Mouse (Mus musculus) CH12.LX (cell line): ENCODE measurements at regions not wholly inside any gene's neighbourhood (a gene's known extent, or its start where the extent isn't known, plus 50 kb on each side); places are given as distances from the start of the nearest gene placed in this dataset.

Experiments used
- DNase-seq: peaks from one replicate; pipeline ENCODE4 v3.0.0-alpha.2; 2013; ENCODE audit errors: extremely low read depth
- H3K27ac ChIP-seq: 2 replicates; pipeline ENCODE4 v1.5.1; 2012; ENCODE audit warnings: low read depth, mild to moderate bottlenecking, control low read depth, moderate library complexity; ENCODE audit not compliant: insufficient read depth
- H3K27me3 ChIP-seq: replicated peaks from 2 replicates; pipeline ENCODE3; 2012; ENCODE audit warnings: inconsistent platforms
- H3K36me3 ChIP-seq, 2 experiments: replicated peaks in 1 of 2; 2 replicates each; pipeline versions ENCODE3 to v1.6.1; 2012; ENCODE audit warnings: inconsistent platforms in 1 of 2, low read length in 1 of 2, mild to moderate bottlenecking in 1 of 2, mixed read lengths in 1 of 2, moderate library complexity in 1 of 2; ENCODE audit not compliant: control insufficient read depth in 1 of 2, insufficient read depth in 1 of 2
- H3K4me1 ChIP-seq, 2 experiments: 2 replicates each; pipeline ENCODE4 v1.6.1; 2012; ENCODE audit warnings: inconsistent platforms in 1 of 2, moderate library complexity in 1 of 2; ENCODE audit not compliant: insufficient read depth in 2 of 2, control insufficient read depth in 1 of 2
- H3K4me2 ChIP-seq: 2 replicates; pipeline ENCODE4 v1.6.1; 2012; ENCODE audit warnings: low read depth, mild to moderate bottlenecking, control low read depth; ENCODE audit not compliant: poor library complexity, insufficient read depth, severe bottlenecking
- H3K4me3 ChIP-seq, 3 experiments: fragments of 150-350 bp in 1 of 3; sonication (generic) in 1 of 3; replicated peaks in 1 of 3; 2 replicates each; pipeline versions ENCODE3 to v1.5.1; 2011 to 2012; ENCODE audit warnings: low read depth in 2 of 3, low read length in 2 of 3, mild to moderate bottlenecking in 2 of 3, moderate library complexity in 2 of 3, control low read depth in 1 of 3, improper control_type of control experiment in 1 of 3, inconsistent platforms in 1 of 3, mixed read lengths in 1 of 3; ENCODE audit not compliant: poor library complexity in 1 of 3
- H3K79me2 ChIP-seq: replicated peaks from 2 replicates; pipeline ENCODE4 v1.6.1; 2012; ENCODE audit warnings: mild to moderate bottlenecking, moderate library complexity; ENCODE audit not compliant: control insufficient read depth, poor library complexity, insufficient read depth, severe bottlenecking; ENCODE audit errors: extremely low read depth
- H3K9ac ChIP-seq: 2 replicates; pipeline ENCODE4 v1.6.1; 2012; ENCODE audit warnings: low read depth, mild to moderate bottlenecking, control low read depth, moderate library complexity; ENCODE audit not compliant: insufficient read depth
- H3K9me3 ChIP-seq: replicated peaks from 2 replicates; pipeline ENCODE3; 2012; ENCODE audit warnings: low read length, inconsistent platforms, mixed read lengths
- CHD2 ChIP-seq: IDR thresholded peaks from 2 replicates; pipeline ENCODE4 v1.6.1; 2011; ENCODE audit warnings: low read length, improper control_type of control experiment
- E2F4 ChIP-seq: IDR thresholded peaks from 2 replicates; pipeline ENCODE4 v1.6.1; 2011; ENCODE audit warnings: low read depth, low read length, improper control_type of control experiment; ENCODE audit not compliant: insufficient replicate concordance
- EP300 ChIP-seq: IDR thresholded peaks from 2 replicates; pipeline ENCODE4 v1.6.1; 2011; ENCODE audit warnings: low read length, improper control_type of control experiment
- ETS1 ChIP-seq: conservative IDR thresholded peaks from 2 replicates; pipeline ENCODE4 v1.6.1; 2012; ENCODE audit warnings: low read depth, mild to moderate bottlenecking, inconsistent platforms, low read length, improper control_type of control experiment, moderate library complexity
- JUN ChIP-seq: IDR thresholded peaks from 2 replicates; pipeline ENCODE4 v1.6.1; 2011; ENCODE audit warnings: low read depth, mild to moderate bottlenecking, low read length, improper control_type of control experiment, moderate library complexity; ENCODE audit not compliant: insufficient read depth
- MAFK ChIP-seq: IDR thresholded peaks from 2 replicates; pipeline ENCODE4 v1.6.1; 2011; ENCODE audit warnings: low read length, improper control_type of control experiment; ENCODE audit not compliant: insufficient replicate concordance
- MAZ ChIP-seq: IDR thresholded peaks from 2 replicates; pipeline ENCODE4 v1.6.1; 2012; ENCODE audit warnings: low read depth, mild to moderate bottlenecking, inconsistent platforms, low read length, improper control_type of control experiment, moderate library complexity
- MYC ChIP-seq: IDR thresholded peaks from 2 replicates; pipeline ENCODE4 v1.6.1; 2011; ENCODE audit warnings: low read depth, mild to moderate bottlenecking, improper control_type of control experiment, low read length
- NRF1 ChIP-seq: IDR thresholded peaks from 2 replicates; pipeline ENCODE4 v1.6.1; 2014; ENCODE audit warnings: low read depth, mild to moderate bottlenecking, inconsistent platforms, low read length, improper control_type of control experiment, moderate library complexity
- PAX5 ChIP-seq: IDR thresholded peaks from 2 replicates; pipeline ENCODE4 v1.6.1; 2012; ENCODE audit warnings: low read length, inconsistent platforms, mixed read lengths
- POLR2A ChIP-seq: IDR thresholded peaks from 2 replicates; pipeline ENCODE4 v1.6.1; 2011; ENCODE audit warnings: low read depth, mild to moderate bottlenecking, improper control_type of control experiment, low read length
- POLR2AphosphoS2 ChIP-seq: IDR thresholded peaks from 2 replicates; pipeline ENCODE4 v1.6.1; 2011; ENCODE audit warnings: low read depth, low read length, improper control_type of control experiment
- RAD21 ChIP-seq: IDR thresholded peaks from 2 replicates; pipeline ENCODE4 v1.6.1; 2011; ENCODE audit warnings: low read depth, mild to moderate bottlenecking, low read length, improper control_type of control experiment, moderate library complexity
- RCOR1 ChIP-seq: conservative IDR thresholded peaks from 2 replicates; pipeline ENCODE4 v1.6.1; 2012; ENCODE audit warnings: low read depth, mild to moderate bottlenecking, inconsistent platforms, low read length, improper control_type of control experiment
- SIN3A ChIP-seq: IDR thresholded peaks from 2 replicates; pipeline ENCODE4 v1.6.1; 2012; ENCODE audit warnings: low read length, improper control_type of control experiment, inconsistent platforms
- TBP ChIP-seq: conservative IDR thresholded peaks from 2 replicates; pipeline ENCODE4 v1.6.1; 2011; ENCODE audit warnings: low read depth, low read length, improper control_type of control experiment
- USF2 ChIP-seq: conservative IDR thresholded peaks from 2 replicates; pipeline ENCODE4 v1.6.1; 2011; ENCODE audit warnings: low read depth, low read length, improper control_type of control experiment
- ZKSCAN1 ChIP-seq: IDR thresholded peaks from 2 replicates; pipeline ENCODE4 v1.6.1; 2012; ENCODE audit warnings: low read depth, inconsistent platforms, low read length, improper control_type of control experiment, borderline replicate concordance
- ZMIZ1 ChIP-seq: IDR thresholded peaks from 2 replicates; pipeline ENCODE4 v1.6.1; 2012; ENCODE audit warnings: low read depth, mild to moderate bottlenecking, inconsistent platforms, low read length, improper control_type of control experiment
- dilution Hi-C: fragments of 300-500 bp; cut with MboI; formaldehyde crosslinking; loops from 2 replicates; pipeline ENCODE4 v1.14.3; 2020; ENCODE audit warnings: low sequenced_read_pairs; ENCODE audit not compliant: extremely low pct_unique_long_range_greater_than_20kb, extremely low pct_ligation_motif_present
- in situ Hi-C: fragments of 300-500 bp; cut with MboI; formaldehyde crosslinking; loops from 3 replicates; pipeline ENCODE4 v1.14.3; 2019; ENCODE audit warnings: low sequenced_read_pairs, low pct_ligation_motif_present, low pct_unique_long_range_greater_than_20kb, mixed read lengths

DNA sequence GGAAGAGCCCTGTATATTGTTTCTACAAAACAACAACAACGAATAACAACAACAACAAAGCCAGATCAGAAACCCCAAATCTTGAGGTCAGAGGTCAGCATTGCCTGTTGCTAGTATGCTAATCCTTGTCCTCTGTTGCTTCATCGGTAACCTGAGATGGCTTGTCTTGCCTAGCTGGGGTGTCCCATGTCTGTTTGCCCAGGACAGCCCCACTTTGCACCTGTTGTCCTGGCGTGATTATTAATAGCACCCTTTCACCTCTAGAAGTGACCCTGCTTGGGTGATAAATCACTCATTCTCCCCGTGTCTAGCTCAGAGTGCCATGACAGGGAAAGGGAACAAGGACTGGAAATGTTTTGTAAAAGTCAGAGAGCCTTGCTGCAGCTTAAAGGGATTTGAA, 145.2 kb downstream of the Maf start:
- Histone ChIP-seq H3K36me3 (no peaks in the 10 kb centered on the region), H3K9ac (no peak overlapping the region), H3K9me3 (no peaks in the 10 kb centered on the region), H3K27me3 (peaks cover 44% of the 10 kb centered on the region), H3K27ac (no peak overlapping the region), H3K4me1 (no peaks in the 10 kb centered on the region), H3K4me2 (no peak overlapping the region), H3K79me2 (no peaks in the 10 kb centered on the region)
- dilution Hi-C loops (no loop called here), in situ Hi-C loops (no loop called here)
- DNase-seq = no peak
- TF ChIP-seq NRF1 (no peak), ETS1 (no peak), RCOR1 (no peak), SIN3A (no peak)
- TF ChIP-seq, all 38 proteins: peak for 0
- H3K4me3 ChIP-seq = no peak overlapping the region

DNA sequence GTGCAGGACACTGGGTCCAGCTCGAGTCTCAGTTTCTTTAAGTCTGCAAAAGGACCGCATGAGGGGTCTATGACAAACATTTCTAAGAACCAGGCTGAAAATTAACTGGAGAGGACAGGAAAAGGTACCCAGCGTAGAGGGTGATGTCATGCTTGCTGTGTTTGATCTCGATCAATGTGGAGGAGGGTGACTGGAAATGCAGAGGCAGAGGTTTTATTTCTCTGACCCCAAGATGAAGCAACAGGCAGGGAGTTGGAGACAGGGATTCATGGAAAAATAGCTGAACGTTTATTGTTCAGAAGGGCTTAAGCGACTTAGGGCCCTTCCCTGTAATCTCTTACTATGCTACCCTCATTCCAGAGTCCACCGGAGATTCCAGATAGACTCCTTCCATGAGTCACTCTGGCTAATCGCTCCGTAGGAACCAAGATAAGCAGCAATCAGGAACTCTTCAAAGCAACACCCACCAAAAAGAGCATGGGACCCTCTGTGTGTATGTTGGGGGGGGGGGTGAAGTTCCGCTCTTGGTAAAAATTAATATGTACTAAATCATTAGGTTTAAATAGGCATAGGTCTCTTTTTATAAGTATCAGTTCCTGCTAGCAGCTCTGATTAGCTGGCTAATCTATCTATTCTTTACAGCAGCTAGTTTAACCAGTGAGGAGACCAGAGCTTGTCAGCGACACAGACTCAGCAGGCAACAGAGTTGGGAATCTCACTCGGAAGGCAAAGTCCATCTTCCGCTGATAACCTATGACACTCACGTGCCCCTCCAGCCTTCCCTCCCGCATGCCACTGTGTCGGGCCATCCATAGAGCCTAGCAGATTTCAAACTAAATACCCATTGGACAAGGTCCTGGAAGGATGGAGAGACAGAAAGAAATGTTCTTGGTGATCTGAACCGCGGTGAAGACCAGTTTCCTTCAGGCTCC, 146.3 kb downstream of the Maf start:
- H3K27ac ChIP-seq = no peak overlapping the region
- H3K4me2 ChIP-seq = no peak overlapping the region
- DNase-seq = no peak

DNA sequence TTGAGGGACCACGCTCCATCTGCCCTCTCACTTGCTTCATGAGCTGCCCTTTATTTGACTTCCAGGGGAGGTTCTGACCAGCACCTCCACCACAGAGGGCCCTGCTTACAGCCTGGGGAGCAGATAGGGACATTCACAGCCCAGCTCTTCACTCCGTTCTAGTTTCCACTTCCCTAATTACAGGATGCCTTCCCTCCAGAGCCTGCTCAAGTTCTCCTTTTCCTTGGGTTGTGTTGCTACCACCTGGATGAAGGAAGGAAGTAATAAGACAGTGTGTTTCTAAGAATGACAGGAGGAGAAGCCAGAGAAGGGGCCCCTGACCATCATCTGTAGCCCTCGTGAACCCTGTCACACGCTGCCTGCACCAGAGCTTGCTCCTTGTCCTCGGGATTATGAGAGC, 152.1 kb downstream of the Maf start:
- Histone ChIP-seq H3K4me2 (no peak overlapping the region), H3K4me3 (no peak overlapping the region), H3K4me1 (no peaks in the 10 kb centered on the region), H3K9me3 (no peaks in the 10 kb centered on the region), H3K36me3 (no peaks in the 10 kb centered on the region), H3K79me2 (no peaks in the 10 kb centered on the region), H3K27me3 (peaks cover 52% of the 10 kb centered on the region), H3K27ac (no peak overlapping the region), H3K9ac (no peak overlapping the region)
- dilution Hi-C loops = no loop called here
- TF ChIP-seq PAX5 (no peak), POLR2A (no peak), JUN (no peak), USF2 (no peak), ZKSCAN1 (no peak), EP300 (no peak), MYC (no peak), ETS1 (no peak), RAD21 (no peak), RCOR1 (no peak), MAZ (no peak), POLR2AphosphoS2 (no peak), SIN3A (no peak), ZMIZ1 (no peak), MAFK (no peak), E2F4 (no peak), TBP (no peak)
- DNase-seq = no peak
- in situ Hi-C loops = no loop called here

More for the DNA sequence above, 146.3 kb downstream of the Maf start:
- Histone ChIP-seq H3K4me1 (no peaks in the 10 kb centered on the region), H3K79me2 (no peaks in the 10 kb centered on the region), H3K27me3 (peaks cover 43% of the 10 kb centered on the region), H3K9me3 (no peaks in the 10 kb centered on the region), H3K4me3 (no peak overlapping the region)
- TF ChIP-seq SIN3A (no peak), CHD2 (no peak), RCOR1 (no peak), POLR2A (no peak)
- TF ChIP-seq, all 38 proteins: peak for 0
- dilution Hi-C loops (no loop called here), in situ Hi-C loops (no loop called here)
- Histone ChIP-seq H3K9ac (no peak overlapping the region), H3K36me3 (no peaks in the 10 kb centered on the region)
